Mouse (Mus musculus) bone marrow, adult 2 months (tissue): ENCODE measurements around the gene Cyb561a3.

Experiments used
- CTCF ChIP-seq: fragments of 200-500 bp; IDR thresholded peaks from 2 replicates; pipeline ENCODE4 v1.5.1; 2011; ENCODE audit warnings: low read length, control low read depth; ENCODE audit not compliant: control insufficient read depth, insufficient read depth
- POLR2A ChIP-seq: fragments of 200-500 bp; IDR thresholded peaks from 2 replicates; pipeline ENCODE4 v1.6.1; 2011; ENCODE audit warnings: low read depth, mild to moderate bottlenecking, control low read depth, low read length, borderline replicate concordance; ENCODE audit not compliant: control insufficient read depth

GRCm38 (mm10) chr19:10637840-10638239, 60.9 kb downstream of the Cyb561a3 start:
- TF ChIP-seq POLR2A (no peak), CTCF (no peak)
